ENCODE assay signal across 8 mouse cellular contexts in genomic region chr19:24271746-24272426, GRCm38 (mm10). TPM values are rescaled to one million over a fixed set of nuclear protein-coding genes. Genes with fewer than 3 reads are reported as not detected.
DNase-seq lines count a peak whose midpoint lies in the region; ATAC-seq and TF ChIP-seq lines count a peak whose summit lies in the region.

No protein-coding gene starts in this region.

- no peak for TF ChIP-seq POLR2A in CH12.LX (IDR thresholded peaks at IDR 0.05; ENCODE audit: low read depth, low read length)

- peak; percentile 90 for DNase-seq in CH12.LX (ENCODE audit: extremely low read depth)
- DNase-seq in c-Kit-positive CD71-negative TER-119-negative erythroid progenitor cells, embryonic 14.5 days (ENCODE audit: low read depth) = peak; percentile 71
- peak; percentile 82 for DNase-seq in forebrain, embryonic 10.5 days (ENCODE audit: extremely low spot score, low spot score)
- DNase-seq in kidney, postnatal 10 days = peak; percentile 91
- DNase-seq in neural tube, embryonic 10.5 days (ENCODE audit: extremely low spot score, low spot score) = peak; percentile 88

- TF ChIP-seq EP300 in CH12.LX (IDR thresholded peaks at IDR 0.05; ENCODE audit: low read length) = no peak

- H3K9me3 ChIP-seq in CH12.LX (replicated peaks; ENCODE audit: low read length) = no peaks in the 10 kb centered on the region
- no peaks in the 10 kb centered on the region for H3K9me3 ChIP-seq in forebrain, embryonic 10.5 days
- H3K9me3 ChIP-seq in heart, embryonic 14.5 days (ENCODE audit: control insufficient read depth, low read length) = no peaks in the 10 kb centered on the region
- H3K9me3 ChIP-seq in liver, embryonic 12.5 days (replicated peaks) = no peaks in the 10 kb centered on the region
- H3K9me3 ChIP-seq in stomach, embryonic 15.5 days = no peaks in the 10 kb centered on the region

- H3K4me2 ChIP-seq in CH12.LX (ENCODE audit: insufficient read depth, low read depth, poor library complexity, severe bottlenecking) = no peak overlapping the region
- H3K4me2 ChIP-seq in heart, embryonic 14.5 days (ENCODE audit: low read length) = peak overlapping the region; percentile 46
- H3K4me2 ChIP-seq in liver, embryonic 12.5 days = peak overlapping the region; percentile 35
- peak overlapping the region; percentile 33 for H3K4me2 ChIP-seq in stomach, embryonic 15.5 days

- no peaks in the 10 kb centered on the region for H3K27me3 ChIP-seq in CH12.LX (replicated peaks)
- H3K27me3 ChIP-seq in forebrain, embryonic 10.5 days (ENCODE audit: poor library complexity, severe bottlenecking) = no peaks in the 10 kb centered on the region
- H3K27me3 ChIP-seq in heart, embryonic 14.5 days (ENCODE audit: control insufficient read depth, insufficient read depth, low read length) = no peaks in the 10 kb centered on the region
- H3K27me3 ChIP-seq in liver, embryonic 12.5 days (replicated peaks) = no peaks in the 10 kb centered on the region
- no peaks in the 10 kb centered on the region for H3K27me3 ChIP-seq in stomach, embryonic 15.5 days (replicated peaks)

- H3K4me3 ChIP-seq in CH12.LX (replicated peaks in 1 of 3; ENCODE audit: low read depth in 2 of 3, low read length in 2 of 3, poor library complexity in 1 of 3) = no peak overlapping the region
- 0 out of 2 replicates have a peak overlapping the region, but pooled peaks have one; percentile 16 for H3K4me3 ChIP-seq in forebrain, embryonic 10.5 days
- H3K4me3 ChIP-seq in heart, embryonic 14.5 days (ENCODE audit: control insufficient read depth in 1 of 2, insufficient read depth in 1 of 2, low read depth in 1 of 2, low read length in 2 of 2) = 0 out of 4 replicates have a peak overlapping the region, but pooled peaks of 1 of the 2 experiments have one; percentile 14
- no peak overlapping the region for H3K4me3 ChIP-seq in liver, embryonic 12.5 days
- no peak overlapping the region; the same call in 1 of the 2 replicates for H3K4me3 ChIP-seq in stomach, embryonic 15.5 days (replicated peaks)

- H3K36me3 ChIP-seq in CH12.LX (replicated peaks in 1 of 2; ENCODE audit: control insufficient read depth in 1 of 2, insufficient read depth in 1 of 2, low read length in 1 of 2) = peaks cover 26 to 70% of the 10 kb centered on the region in 2 experiments
- H3K36me3 ChIP-seq in forebrain, embryonic 10.5 days (replicated peaks) = peaks cover 48% of the 10 kb centered on the region
- peaks cover 55% of the 10 kb centered on the region for H3K36me3 ChIP-seq in heart, embryonic 14.5 days (ENCODE audit: control insufficient read depth, insufficient read depth, low read length)
- peaks cover 82% of the 10 kb centered on the region for H3K36me3 ChIP-seq in liver, embryonic 12.5 days
- peaks cover 5% of the 10 kb centered on the region; the same call in 1 of the 2 replicates for H3K36me3 ChIP-seq in stomach, embryonic 15.5 days

- WGBS in forebrain, embryonic 10.5 days = 43% methylated on average over 16 of the region's 16 CpGs
- WGBS in heart, embryonic 14.5 days = 40% methylated on average over 16 of the region's 16 CpGs
- 44% methylated on average over 16 of the region's 16 CpGs for WGBS in liver, embryonic 12.5 days (ENCODE audit: insufficient replicate concordance)
- 43% methylated on average over 16 of the region's 16 CpGs for WGBS in stomach, embryonic 15.5 days

- TF ChIP-seq CTCF in CH12.LX (conservative IDR thresholded peaks at IDR 0.05 in 1 of 2, IDR thresholded peaks at IDR 0.05 in 1 of 2; ENCODE audit: low read depth in 2 of 2, low read length in 2 of 2) = peak; percentile 68 to 91

- H3K79me2 ChIP-seq in CH12.LX (replicated peaks; ENCODE audit: control insufficient read depth, extremely low read depth, insufficient read depth, poor library complexity, severe bottlenecking) = no peaks in the 10 kb centered on the region

- peak; percentile 80 for TF ChIP-seq RAD21 in CH12.LX (IDR thresholded peaks at IDR 0.05; ENCODE audit: low read depth, low read length)

- H3K27ac ChIP-seq in CH12.LX (ENCODE audit: insufficient read depth, low read depth) = no peak overlapping the region
- H3K27ac ChIP-seq in forebrain, embryonic 10.5 days = peak overlapping the region; percentile 71
- H3K27ac ChIP-seq in heart, embryonic 14.5 days (replicated peaks in 1 of 2; ENCODE audit: control insufficient read depth in 1 of 2, insufficient read depth in 1 of 2, low read depth in 2 of 2, low read length in 2 of 2) = no peak overlapping the region
- H3K27ac ChIP-seq in liver, embryonic 12.5 days = peak overlapping the region; percentile 51; the same call in 1 of the 2 replicates
- H3K27ac ChIP-seq in stomach, embryonic 15.5 days = no peak overlapping the region

- H3K9ac ChIP-seq in CH12.LX (ENCODE audit: insufficient read depth, low read depth) = no peak overlapping the region
- peak overlapping the region; percentile 32; the same call in 1 of the 2 replicates for H3K9ac ChIP-seq in heart, embryonic 14.5 days (ENCODE audit: low read length)
- H3K9ac ChIP-seq in liver, embryonic 12.5 days = no peak overlapping the region
- no peak overlapping the region for H3K9ac ChIP-seq in stomach, embryonic 15.5 days

- ATAC-seq in heart, embryonic 14.5 days (ENCODE audit: insufficient number of reproducible peaks, insufficient read depth, low FRiP score, low read depth) = peak; percentile 67; the same call in 1 of the 2 replicates
- ATAC-seq in liver, embryonic 12.5 days = peak; percentile 70
- peak; percentile 87 for ATAC-seq in stomach, embryonic 15.5 days (ENCODE audit: insufficient read depth, low FRiP score, low read depth)

- dilution Hi-C loops in CH12.LX (cut with MboI; ENCODE audit: extremely low pct_ligation_motif_present, extremely low pct_unique_long_range_greater_than_20kb, low sequenced_read_pairs) = no loop called here

- in situ Hi-C loops in CH12.LX (cut with MboI; ENCODE audit: low pct_ligation_motif_present, low pct_unique_long_range_greater_than_20kb, low sequenced_read_pairs) = loop anchor here (10.0 to 25.0 kb wide), 2 partner anchors 285 to 417 kb away; no protein-coding TSS in a partner anchor

- peaks cover 0 to 12% of the 10 kb centered on the region in 2 experiments; a peak in 2 of 4 replicates for H3K4me1 ChIP-seq in CH12.LX (ENCODE audit: control insufficient read depth in 1 of 2, insufficient read depth in 2 of 2)
- H3K4me1 ChIP-seq in forebrain, embryonic 10.5 days = peaks cover 59% of the 10 kb centered on the region
- H3K4me1 ChIP-seq in heart, embryonic 14.5 days (ENCODE audit: control insufficient read depth in 2 of 2, insufficient read depth in 2 of 2, low read length in 2 of 2) = peaks cover 0 to 3% of the 10 kb centered on the region in 2 experiments; a peak in 2 of 4 replicates
- H3K4me1 ChIP-seq in liver, embryonic 12.5 days = peaks cover 53% of the 10 kb centered on the region
- H3K4me1 ChIP-seq in stomach, embryonic 15.5 days = 0 out of 2 replicates have a peak, but pooled peaks cover 4% of the 10 kb centered on the region

TF ChIP-seq in CH12.LX, 34 proteins besides CTCF, POLR2A, EP300 and RAD21:
- TF ChIP-seq USF2 (conservative IDR thresholded peaks at IDR 0.05; ENCODE audit: low read depth, low read length) (no peak; the same call in 1 of the 2 replicates), MAX (IDR thresholded peaks at IDR 0.05; ENCODE audit: low read length) (0 out of 2 replicates have a peak, but pooled peaks have one; percentile 32), MAFK (IDR thresholded peaks at IDR 0.05; ENCODE audit: insufficient replicate concordance, low read length) (no peak), SMC3 (IDR thresholded peaks at IDR 0.05; ENCODE audit: low read depth, low read length) (peak; percentile 74), MYC (IDR thresholded peaks at IDR 0.05; ENCODE audit: low read depth, low read length) (peak; percentile 91)
TF ChIP-seq in CH12.LX: peak in this region for 3.

RNA-seq across cellular contexts. Expression of gene Fxn, which starts 8.5 kb away (rescaled TPM):
- 25.8 and 25.9 TPM in 2 replicates for total RNA-seq in CH12.LX (2012; rRNA removed)
- 26.4 and 31.1 TPM in 2 replicates for total RNA-seq in CH12.LX (2014; rRNA removed)
- polyA plus RNA-seq in CH12.LX (2012; ENCODE audit: insufficient read length, low read depth) = 34.6 and 39.2 TPM in 2 replicates
- polyA plus RNA-seq in forebrain, embryonic 10.5 days (2016; fragmentation: Nextera tagmentation; extraction: Ambion mirVana) = 64.0 and 65.9 TPM in 2 replicates
- polyA plus RNA-seq in heart, embryonic 14.5 days (2014; fragmentation: Nextera tagmentation; extraction: Ambion mirVana) = 60.4 and 64.6 TPM in 2 replicates
- polyA plus RNA-seq in liver, embryonic 12.5 days (2016; fragmentation: Nextera tagmentation; extraction: Ambion mirVana) = 67.9 and 73.6 TPM in 2 replicates
- 39.3 and 44.3 TPM in 2 replicates for polyA plus RNA-seq in stomach, embryonic 15.5 days (2015; fragmentation: Nextera tagmentation; extraction: Ambion mirVana)

RNA-seq across cellular contexts. Expression of gene Tjp2, which starts 47.1 kb away (rescaled TPM):
- total RNA-seq in CH12.LX (2012; rRNA removed) (13.7 and 14.4 TPM in 2 replicates), CH12.LX (2014; rRNA removed) (8.8 and 9.0 TPM in 2 replicates)
- polyA plus RNA-seq in CH12.LX (2012; ENCODE audit: insufficient read length, low read depth) = 17.4 and 17.8 TPM in 2 replicates
- 36.9 and 37.6 TPM in 2 replicates for polyA plus RNA-seq in forebrain, embryonic 10.5 days (2016; fragmentation: Nextera tagmentation; extraction: Ambion mirVana)
- 22.7 and 23.2 TPM in 2 replicates for polyA plus RNA-seq in heart, embryonic 14.5 days (2014; fragmentation: Nextera tagmentation; extraction: Ambion mirVana)
- polyA plus RNA-seq in liver, embryonic 12.5 days (2016; fragmentation: Nextera tagmentation; extraction: Ambion mirVana) = 8.7 and 9.1 TPM in 2 replicates
- 34.5 and 39.2 TPM in 2 replicates for polyA plus RNA-seq in stomach, embryonic 15.5 days (2015; fragmentation: Nextera tagmentation; extraction: Ambion mirVana)

Comparison
In these comparisons a context has a peak if more than half of its experiments do, and no peak if none do; other contexts are left out.
1. H3K27ac ChIP-seq: peak in forebrain, embryonic 10.5 days (single experiment) and liver, embryonic 12.5 days (single experiment); none in CH12.LX (single experiment), heart, embryonic 14.5 days (0 of 2) and stomach, embryonic 15.5 days (single experiment).
2. Peak in every context shown above with its lines, with median percentiles within 50 percentile points of each other: DNase-seq and ATAC-seq.